9 mouse cellular contexts compared by ENCODE assay signal in the genomic region with DNA sequence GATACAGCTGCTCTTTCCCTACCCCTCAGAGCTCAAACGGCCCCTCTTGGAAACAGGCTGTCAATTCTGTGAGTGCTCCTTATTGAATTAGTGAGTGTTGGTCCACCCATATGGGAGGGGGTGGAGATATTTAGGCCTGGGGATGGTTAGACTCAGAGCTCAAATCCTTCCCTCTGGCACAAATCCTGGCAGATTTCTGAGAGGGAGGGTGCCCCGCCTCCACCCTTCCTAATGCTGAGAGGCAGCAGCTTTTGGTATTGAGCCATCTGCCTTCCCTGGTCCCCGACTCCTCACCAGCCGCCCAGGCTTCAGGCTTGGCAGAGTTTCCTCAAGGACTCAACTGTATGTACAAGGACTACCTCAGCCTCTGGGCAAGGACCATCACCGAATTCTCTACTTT. TPM values are rescaled to one million over a fixed set of nuclear protein-coding genes. Genes with fewer than 3 reads are reported as not detected.
DNase-seq lines count a peak whose midpoint lies in the region; ATAC-seq lines count a peak whose summit lies in the region.
"Had no signal": no experiment of that assay in that cellular context is flagged by ENCODE, and none has a peak within 500 bp of the region (broad histone marks: within the 10 kb centered on the region; RNA-seq: fewer than 3 reads in every experiment).

No protein-coding gene starts in this region.

- peaks cover 8% of the 10 kb centered on the region for H3K4me1 ChIP-seq in forebrain, embryonic 14.5 days (ENCODE audit: control insufficient read depth, insufficient read depth, low read length)
- peaks cover 10% of the 10 kb centered on the region for H3K4me1 ChIP-seq in forebrain, embryonic 10.5 days
- H3K4me1 ChIP-seq in heart, embryonic 12.5 days (replicated peaks), result peaks cover 5% of the 10 kb centered on the region

- H3K9ac ChIP-seq in forebrain, embryonic 14.5 days (ENCODE audit: low read length), result no peak overlapping the region
- H3K9ac ChIP-seq in heart, embryonic 12.5 days, result no peak overlapping the region

- no peaks in the 10 kb centered on the region for H3K27me3 ChIP-seq in forebrain, embryonic 14.5 days (replicated peaks; ENCODE audit: control insufficient read depth, insufficient read depth, low read length)
- H3K27me3 ChIP-seq in forebrain, embryonic 10.5 days (ENCODE audit: poor library complexity, severe bottlenecking), result no peaks in the 10 kb centered on the region
- no peaks in the 10 kb centered on the region for H3K27me3 ChIP-seq in heart, embryonic 12.5 days (replicated peaks)

- H3K36me3 ChIP-seq in forebrain, embryonic 14.5 days (ENCODE audit: control insufficient read depth, insufficient read depth, low read length), result peaks cover 8% of the 10 kb centered on the region
- H3K36me3 ChIP-seq in forebrain, embryonic 10.5 days (replicated peaks), result peaks cover 17% of the 10 kb centered on the region
- H3K36me3 ChIP-seq in heart, embryonic 12.5 days, result peaks cover 16% of the 10 kb centered on the region

- H3K4me3 ChIP-seq in forebrain, embryonic 14.5 days (ENCODE audit: low read depth, low read length), result no peak overlapping the region
- H3K4me3 ChIP-seq in forebrain, embryonic 10.5 days, result no peak overlapping the region
- no peak overlapping the region for H3K4me3 ChIP-seq in heart, embryonic 12.5 days

- H3K9me3 ChIP-seq in forebrain, embryonic 14.5 days (replicated peaks; ENCODE audit: control insufficient read depth, low read length), result no peaks in the 10 kb centered on the region; the same call in 1 of the 2 replicates
- H3K9me3 ChIP-seq in forebrain, embryonic 10.5 days, result peaks cover 7% of the 10 kb centered on the region
- H3K9me3 ChIP-seq in heart, embryonic 12.5 days (replicated peaks), result peaks cover 7% of the 10 kb centered on the region

- WGBS in forebrain, embryonic 14.5 days, result 51% methylated on average over 5 of the region's 5 CpGs
- 73% methylated on average over 5 of the region's 5 CpGs for WGBS in forebrain, embryonic 10.5 days
- WGBS in heart, embryonic 12.5 days, result 66% methylated on average over 5 of the region's 5 CpGs

- peak overlapping the region; percentile 82 for H3K27ac ChIP-seq in forebrain, embryonic 14.5 days (ENCODE audit: low read depth, low read length)
- H3K27ac ChIP-seq in forebrain, embryonic 10.5 days, result no peak overlapping the region
- H3K27ac ChIP-seq in heart, embryonic 12.5 days (ENCODE audit: poor library complexity, severe bottlenecking), result no peak overlapping the region

- peak; percentile 35 for ATAC-seq in forebrain, embryonic 14.5 days
- no peak for ATAC-seq in heart, embryonic 12.5 days (ENCODE audit: insufficient number of reproducible peaks, low FRiP score)

- no peak overlapping the region; the same call in 1 of the 2 replicates for H3K4me2 ChIP-seq in forebrain, embryonic 14.5 days (ENCODE audit: low read length)
- H3K4me2 ChIP-seq in heart, embryonic 12.5 days, result no peak overlapping the region

- DNase-seq in forebrain, embryonic 14.5 days (ENCODE audit: low spot score), result peak; percentile 81
- DNase-seq in forebrain, embryonic 10.5 days (ENCODE audit: extremely low spot score, low spot score), result no peak
- DNase-seq in retina, postnatal 1 day, result peak; percentile 55
- DNase-seq in retina, embryonic 14.5 days (ENCODE audit: low spot score), result no peak
- peak; percentile 70 for DNase-seq in left cerebral cortex, adult 11 months (ENCODE audit: low spot score)
- DNase-seq in thymus, postnatal 0 days (ENCODE audit: low spot score), result no peak
- no peak for DNase-seq in yolk sac, embryonic 10.5 days (ENCODE audit: low spot score)

RNA-seq across cellular contexts. Expression of gene Med24, which starts 1.9 kb away (rescaled TPM):
- polyA plus RNA-seq in forebrain, embryonic 14.5 days (2014; fragmentation: Nextera tagmentation; extraction: Ambion mirVana), result 76.0 and 85.9 TPM in 2 replicates
- polyA plus RNA-seq in forebrain, embryonic 10.5 days (2016; fragmentation: Nextera tagmentation; extraction: Ambion mirVana), result 69.7 and 77.3 TPM in 2 replicates
- polyA plus RNA-seq in thymus, postnatal 0 days (2015; fragmentation: Nextera tagmentation; extraction: Ambion mirVana), result 48.3 and 48.5 TPM in 2 replicates
- 45.9 and 48.1 TPM in 2 replicates for polyA plus RNA-seq in heart, embryonic 12.5 days (2016; fragmentation: Nextera tagmentation; extraction: Ambion mirVana)

RNA-seq across cellular contexts. Expression of gene Thra, which starts 9.3 kb away (rescaled TPM):
- polyA plus RNA-seq in forebrain, embryonic 14.5 days (2014; fragmentation: Nextera tagmentation; extraction: Ambion mirVana), result 164 and 199 TPM in 2 replicates
- 9.5 and 10.9 TPM in 2 replicates for polyA plus RNA-seq in forebrain, embryonic 10.5 days (2016; fragmentation: Nextera tagmentation; extraction: Ambion mirVana)
- 7.3 and 9.1 TPM in 2 replicates for polyA plus RNA-seq in thymus, postnatal 0 days (2015; fragmentation: Nextera tagmentation; extraction: Ambion mirVana)
- 27.0 and 29.8 TPM in 2 replicates for polyA plus RNA-seq in heart, embryonic 12.5 days (2016; fragmentation: Nextera tagmentation; extraction: Ambion mirVana)

RNA-seq across cellular contexts. Expression of gene Csf3, which starts 30.1 kb away (rescaled TPM):
- polyA plus RNA-seq in forebrain, embryonic 14.5 days (2014; fragmentation: Nextera tagmentation; extraction: Ambion mirVana), result not detected in 2 replicates
- polyA plus RNA-seq in forebrain, embryonic 10.5 days (2016; fragmentation: Nextera tagmentation; extraction: Ambion mirVana), result not detected in 2 replicates
- not detected in 2 replicates for polyA plus RNA-seq in thymus, postnatal 0 days (2015; fragmentation: Nextera tagmentation; extraction: Ambion mirVana)
- not detected in 2 replicates for polyA plus RNA-seq in heart, embryonic 12.5 days (2016; fragmentation: Nextera tagmentation; extraction: Ambion mirVana)
- polyA plus RNA-seq: intestine, embryonic 14.5 days had no signal

RNA-seq across cellular contexts. Expression of gene Nr1d1, which starts 44.0 kb away (rescaled TPM):
- polyA plus RNA-seq in forebrain, embryonic 14.5 days (2014; fragmentation: Nextera tagmentation; extraction: Ambion mirVana), result 2.2 and 3.1 TPM in 2 replicates
- 1.5 TPM in 2 replicates for polyA plus RNA-seq in forebrain, embryonic 10.5 days (2016; fragmentation: Nextera tagmentation; extraction: Ambion mirVana)
- polyA plus RNA-seq in thymus, postnatal 0 days (2015; fragmentation: Nextera tagmentation; extraction: Ambion mirVana), result 2.6 and 3.0 TPM in 2 replicates
- 6.4 TPM in 2 replicates for polyA plus RNA-seq in heart, embryonic 12.5 days (2016; fragmentation: Nextera tagmentation; extraction: Ambion mirVana)

RNA-seq across cellular contexts. Expression of gene Psmd3, which starts 48.8 kb away (rescaled TPM):
- polyA plus RNA-seq in forebrain, embryonic 14.5 days (2014; fragmentation: Nextera tagmentation; extraction: Ambion mirVana), result 121 and 144 TPM in 2 replicates
- polyA plus RNA-seq in forebrain, embryonic 10.5 days (2016; fragmentation: Nextera tagmentation; extraction: Ambion mirVana), result 255 and 259 TPM in 2 replicates
- polyA plus RNA-seq in thymus, postnatal 0 days (2015; fragmentation: Nextera tagmentation; extraction: Ambion mirVana), result 211 and 224 TPM in 2 replicates
- 184 and 190 TPM in 2 replicates for polyA plus RNA-seq in heart, embryonic 12.5 days (2016; fragmentation: Nextera tagmentation; extraction: Ambion mirVana)

Comparison
In these comparisons a context has a peak if more than half of its experiments do, and no peak if none do; other contexts are left out.
1. DNase-seq: peak in forebrain, embryonic 14.5 days (single experiment), retina, postnatal 1 day (single experiment) and left cerebral cortex, adult 11 months (single experiment); none in forebrain, embryonic 10.5 days (single experiment), retina, embryonic 14.5 days (single experiment), thymus, postnatal 0 days (single experiment) and yolk sac, embryonic 10.5 days (single experiment).